Mouse (Mus musculus) stomach, embryonic 14.5 days (tissue): Measurements from ENCODE around the gene Cux1. TPM values are rescaled to one million over a fixed set of nuclear protein-coding genes. Genes with fewer than 3 reads are reported as not detected.

Experiments used
- ATAC-seq: fragments of 200-750 bp; cut with Nextera tagmentation; 2 replicates; pipeline ENCODE4 v1.8.0; 2017; ENCODE audit warnings: low read depth, moderate TSS enrichment; ENCODE audit not compliant: insufficient number of reproducible peaks, insufficient read depth, low FRiP score
- H3K27ac ChIP-seq: fragments of 300-500 bp; sonication (generic); 2 replicates; pipeline ENCODE4 v1.5.1; 2014; ENCODE audit warnings: mild to moderate bottlenecking, low read length, moderate library complexity, mixed read lengths
- H3K27me3 ChIP-seq: fragments of 300-500 bp; sonication (generic); 2 replicates; pipeline ENCODE4 v1.6.1; 2014; ENCODE audit warnings: low read length, control low read depth, mixed read lengths; ENCODE audit not compliant: control insufficient read depth, insufficient read depth
- H3K36me3 ChIP-seq: fragments of 300-500 bp; sonication (generic); 2 replicates; pipeline ENCODE4 v1.6.1; 2014; ENCODE audit warnings: mild to moderate bottlenecking, control low read depth, low read length, moderate library complexity, mixed read lengths; ENCODE audit not compliant: control insufficient read depth, insufficient read depth
- H3K4me1 ChIP-seq: fragments of 300-500 bp; sonication (generic); 2 replicates; pipeline ENCODE4 v1.6.1; 2014; ENCODE audit warnings: low read length, control low read depth, mixed read lengths; ENCODE audit not compliant: control insufficient read depth, insufficient read depth
- H3K4me2 ChIP-seq: fragments of 300-500 bp; sonication (generic); replicated peaks from 2 replicates; pipeline ENCODE4 v1.6.1; 2014; ENCODE audit warnings: low read depth, low read length, control low read depth
- H3K4me3 ChIP-seq: fragments of 300-500 bp; sonication (generic); 2 replicates; pipeline ENCODE4 v1.5.1; 2014; ENCODE audit warnings: low read depth, low read length, control low read depth
- H3K9ac ChIP-seq: fragments of 300-500 bp; sonication (generic); replicated peaks from 2 replicates; pipeline ENCODE4 v1.6.1; 2014; ENCODE audit warnings: low read depth, mild to moderate bottlenecking, control low read depth, low read length, moderate library complexity, mixed read lengths
- H3K9me3 ChIP-seq: fragments of 300-500 bp; sonication (generic); 2 replicates; pipeline ENCODE4 v1.6.1; 2016; ENCODE audit warnings: low read depth, low read length, control low read depth; ENCODE audit not compliant: control insufficient read depth
- WGBS: fragments of 180-500 bp; shearing (Covaris S2); extraction: QIAGEN DNeasy Blood & Tissue Kit; methylation state at CpG from one replicate; pipeline ENCODE4 v1.1.7; 2014; 5-methylcytosine and 5-hydroxymethylcytosine counted together
- polyA plus RNA-seq: library from polyadenylated mRNA; unstranded; fragments of >200 nt; fragmentation: Nextera tagmentation; extraction: Ambion mirVana; gene quantifications from 2 replicates; pipeline ENCODE4 v1.2.1, GENCODE M21; 2014

Gene Cux1
- polyA plus RNA-seq, 1 experiment from 2014 or later: 92.8 TPM

GRCm38 (mm10) chr5:136555703-136556102 is 11.6 kb downstream of the Cux1 start:
- WGBS: 23% methylated on average over 5 of the region's 5 CpGs
- Histone ChIP-seq H3K9ac (no peak overlapping the region), H3K9me3 (no peaks in the 10 kb centered on the region), H3K27me3 (no peaks in the 10 kb centered on the region), H3K4me1 (peaks cover 35% of the 10 kb centered on the region; the same call in 1 of the 2 replicates), H3K4me2 (no peak overlapping the region), H3K4me3 (no peak overlapping the region), H3K36me3 (no peaks in the 10 kb centered on the region; the same call in 1 of the 2 replicates), H3K27ac (peak overlapping the region; percentile 7; the same call in 1 of the 2 replicates)
- ATAC-seq: no peak; the same call in 1 of the 2 replicates

GRCm38 (mm10) chr5:136552832-136553231 is 14.5 kb downstream of the Cux1 start:
- ATAC-seq: no peak
- no peak overlapping the region for H3K4me2 ChIP-seq
- H3K36me3 ChIP-seq: no peaks in the 10 kb centered on the region
- H3K4me1 ChIP-seq: peaks cover 33% of the 10 kb centered on the region; the same call in 1 of the 2 replicates
- H3K27me3 ChIP-seq: no peaks in the 10 kb centered on the region
- no peak overlapping the region for H3K27ac ChIP-seq
- H3K9ac ChIP-seq: no peak overlapping the region
- no peak overlapping the region for H3K4me3 ChIP-seq
- H3K9me3 ChIP-seq: no peaks in the 10 kb centered on the region

DNA sequence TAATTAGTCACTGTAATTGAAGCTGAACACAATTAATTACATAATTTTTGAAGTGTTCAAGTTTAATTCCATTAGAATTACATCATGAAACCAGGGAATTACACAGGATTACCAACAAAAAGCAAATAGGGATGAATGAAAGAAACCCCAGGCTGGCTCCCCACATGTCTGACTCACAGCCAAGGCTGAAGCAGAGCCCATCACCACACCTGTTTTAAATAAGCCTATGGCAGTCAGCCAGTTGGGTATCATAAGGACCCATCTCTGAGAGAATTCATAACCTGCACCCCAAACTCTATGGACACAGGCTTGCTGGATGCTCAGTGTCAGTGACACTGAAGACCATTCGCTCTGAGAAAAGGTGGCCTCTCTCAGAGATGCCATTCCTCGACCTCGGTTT is 15.2 kb downstream of the Cux1 start:
- no peak overlapping the region for H3K4me3 ChIP-seq
- no peaks in the 10 kb centered on the region for H3K36me3 ChIP-seq
- no peak for ATAC-seq
- peaks cover 33% of the 10 kb centered on the region; the same call in 1 of the 2 replicates for H3K4me1 ChIP-seq
- no peak overlapping the region for H3K27ac ChIP-seq
- no peak overlapping the region for H3K4me2 ChIP-seq
- H3K27me3 ChIP-seq: no peaks in the 10 kb centered on the region
- no peak overlapping the region for H3K9ac ChIP-seq
- WGBS: 87% methylated on average over 3 of the region's 3 CpGs
- no peaks in the 10 kb centered on the region for H3K9me3 ChIP-seq

GRCm38 (mm10) chr5:136551571-136551970 is 15.7 kb downstream of the Cux1 start:
- H3K4me3 ChIP-seq: no peak overlapping the region
- no peak for ATAC-seq
- H3K4me1 ChIP-seq: peaks cover 30% of the 10 kb centered on the region; the same call in 1 of the 2 replicates
- H3K9me3 ChIP-seq: no peaks in the 10 kb centered on the region
- H3K4me2 ChIP-seq: no peak overlapping the region
- no peak overlapping the region for H3K27ac ChIP-seq
- no peaks in the 10 kb centered on the region for H3K27me3 ChIP-seq
- 69% methylated on average over 6 of the region's 6 CpGs for WGBS
- no peaks in the 10 kb centered on the region for H3K36me3 ChIP-seq
- H3K9ac ChIP-seq: no peak overlapping the region

DNA sequence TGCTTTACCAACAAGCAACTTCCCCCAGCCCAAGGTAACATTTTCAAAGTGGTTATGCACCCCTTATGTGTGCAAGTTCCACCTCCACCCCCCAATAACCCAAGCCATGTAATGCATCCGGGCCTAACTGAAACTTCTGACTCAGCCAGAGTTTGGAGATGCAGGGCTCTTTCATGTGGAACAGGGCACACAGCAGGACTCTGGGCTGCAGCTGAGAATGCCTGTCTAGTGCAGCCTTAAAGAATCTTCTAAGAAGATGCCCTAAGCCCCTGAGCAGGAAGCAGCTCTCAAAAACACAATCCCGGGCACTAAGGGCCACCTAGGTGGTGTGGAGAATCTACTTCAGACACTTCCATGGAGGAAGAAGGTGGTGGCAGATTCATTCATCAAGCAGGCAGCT is 16.6 kb downstream of the Cux1 start:
- no peaks in the 10 kb centered on the region for H3K9me3 ChIP-seq
- H3K36me3 ChIP-seq: no peaks in the 10 kb centered on the region
- H3K27ac ChIP-seq: no peak overlapping the region
- no peaks in the 10 kb centered on the region for H3K27me3 ChIP-seq
- no peak overlapping the region for H3K9ac ChIP-seq
- no peak overlapping the region for H3K4me2 ChIP-seq
- 20% methylated on average over 2 of the region's 2 CpGs for WGBS
- no peak for ATAC-seq
- no peak overlapping the region for H3K4me3 ChIP-seq
- peaks cover 22% of the 10 kb centered on the region; the same call in 1 of the 2 replicates for H3K4me1 ChIP-seq

- Histone ChIP-seq H3K27ac (no peak overlapping the region), H3K27me3 (no peaks in the 10 kb centered on the region), H3K9me3 (no peaks in the 10 kb centered on the region), H3K4me1 (peaks cover 14% of the 10 kb centered on the region; the same call in 1 of the 2 replicates), H3K9ac (no peak overlapping the region), H3K4me3 (no peak overlapping the region), H3K4me2 (no peak overlapping the region), H3K36me3 (no peaks in the 10 kb centered on the region)
- WGBS: 77% methylated on average over 2 of the region's 2 CpGs
- no peak for ATAC-seq
These were observed 18.5 kb downstream of the Cux1 start for GRCm38 (mm10) chr5:136548776-136549175.

DNA sequence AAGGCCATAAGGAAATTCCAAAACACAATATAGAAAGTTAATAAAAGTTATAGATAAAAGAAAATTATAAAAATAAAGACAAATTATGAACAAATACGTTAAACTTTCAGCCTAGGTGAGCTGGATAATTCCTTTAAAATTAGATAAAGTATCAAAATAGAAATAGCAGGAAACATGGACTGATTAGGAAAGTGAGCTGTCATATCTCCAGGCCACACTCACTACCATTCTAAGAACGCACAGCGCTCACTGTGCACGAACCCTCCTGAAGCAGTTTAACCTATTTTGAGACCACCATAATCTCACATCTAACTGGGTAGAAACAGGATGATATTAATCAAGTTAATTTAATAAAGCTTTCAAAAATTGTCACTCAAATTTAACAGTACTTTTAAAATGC is 22.2 kb downstream of the Cux1 start:
- H3K27me3 ChIP-seq: no peaks in the 10 kb centered on the region
- no peaks in the 10 kb centered on the region for H3K36me3 ChIP-seq
- H3K4me2 ChIP-seq: no peak overlapping the region
- H3K9ac ChIP-seq: no peak overlapping the region
- WGBS: 90% methylated on average over 4 of the region's 4 CpGs
- no peak overlapping the region for H3K27ac ChIP-seq
- ATAC-seq: no peak
- no peak overlapping the region for H3K4me3 ChIP-seq
- H3K9me3 ChIP-seq: no peaks in the 10 kb centered on the region
- H3K4me1 ChIP-seq: 0 out of 2 replicates have a peak, but pooled peaks cover 5% of the 10 kb centered on the region

GRCm38 (mm10) chr5:136543171-136543570 is 24.1 kb downstream of the Cux1 start:
- ATAC-seq: no peak
- no peak overlapping the region for H3K27ac ChIP-seq
- no peaks in the 10 kb centered on the region for H3K27me3 ChIP-seq

DNA sequence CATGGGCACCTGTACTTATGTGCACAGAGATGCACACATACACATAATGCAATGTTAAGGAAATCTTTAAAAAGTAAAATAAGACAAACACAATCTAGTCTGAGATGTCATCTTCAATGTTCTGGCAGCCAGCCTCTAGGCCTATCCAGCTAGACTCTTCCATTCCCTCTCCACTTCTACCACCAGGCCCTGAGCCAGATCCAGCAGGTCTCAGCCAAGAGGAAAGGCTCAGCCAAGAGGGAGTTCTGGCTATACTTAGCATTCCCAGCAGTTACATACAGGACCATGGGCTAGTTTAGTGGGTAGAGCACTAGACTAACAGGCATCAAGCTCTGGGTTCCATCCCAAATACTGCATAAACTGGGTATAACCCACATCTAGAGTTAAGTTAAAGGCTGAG is 26.3 kb downstream of the Cux1 start:
- H3K4me3 ChIP-seq: no peak overlapping the region
- H3K36me3 ChIP-seq: no peaks in the 10 kb centered on the region
- no peaks in the 10 kb centered on the region for H3K9me3 ChIP-seq
- no peaks in the 10 kb centered on the region for H3K27me3 ChIP-seq
- H3K27ac ChIP-seq: no peak overlapping the region
- H3K4me2 ChIP-seq: no peak overlapping the region
- H3K9ac ChIP-seq: no peak overlapping the region
- 0 out of 2 replicates have a peak, but pooled peaks cover 11% of the 10 kb centered on the region for H3K4me1 ChIP-seq
- no peak for ATAC-seq

More at GRCm38 (mm10) chr5:136543171-136543570, 24.1 kb downstream of the Cux1 start:
- no peaks in the 10 kb centered on the region for H3K9me3 ChIP-seq
- 0 out of 2 replicates have a peak, but pooled peaks cover 5% of the 10 kb centered on the region for H3K4me1 ChIP-seq
- H3K4me3 ChIP-seq: no peak overlapping the region
- H3K9ac ChIP-seq: no peak overlapping the region
- H3K4me2 ChIP-seq: no peak overlapping the region
- H3K36me3 ChIP-seq: no peaks in the 10 kb centered on the region
